Mouse (Mus musculus): Measurements from ENCODE around the gene Ttbk1. TPM values are rescaled to one million over a fixed set of nuclear protein-coding genes. Genes with fewer than 3 reads are reported as not detected.

Gene Ttbk1
- polyA plus RNA-seq, 1 experiment: 0.01 TPM

- Histone ChIP-seq H3K9me3 (ENCODE audit: control insufficient read depth, low read length) (no peaks in the 10 kb centered on the region), H3K4me3 (replicated peaks) (no peak overlapping the region), H3K4me1 (ENCODE audit: control insufficient read depth) (no peaks in the 10 kb centered on the region), H3K36me3 (ENCODE audit: control insufficient read depth) (no peaks in the 10 kb centered on the region), H3K27me3 (ENCODE audit: control insufficient read depth) (peaks cover 8% of the 10 kb centered on the region; the same call in 1 of the 2 replicates)
- TF ChIP-seq TAL1 (IDR thresholded peaks at IDR 0.05; ENCODE audit: low read length) (no peak), GATA1 (IDR thresholded peaks at IDR 0.05; ENCODE audit: low read length) (no peak)
Observed at GRCm38 (mm10) chr17:46436672-46437366, 50.7 kb downstream of the Ttbk1 start.

- Histone ChIP-seq H3K36me3 (ENCODE audit: control insufficient read depth) (no peaks in the 10 kb centered on the region), H3K4me1 (ENCODE audit: control insufficient read depth) (no peaks in the 10 kb centered on the region), H3K4me3 (replicated peaks) (no peak overlapping the region), H3K9me3 (ENCODE audit: control insufficient read depth, low read length) (no peaks in the 10 kb centered on the region), H3K27me3 (ENCODE audit: control insufficient read depth) (peaks cover 19% of the 10 kb centered on the region)
- TF ChIP-seq GATA1 (IDR thresholded peaks at IDR 0.05; ENCODE audit: low read length) (no peak), TAL1 (IDR thresholded peaks at IDR 0.05; ENCODE audit: low read length) (no peak)
Observed at GRCm38 (mm10) chr17:46433627-46434026, 53.8 kb downstream of the Ttbk1 start.

- no peaks in the 10 kb centered on the region for H3K4me1 ChIP-seq (ENCODE audit: control insufficient read depth)
- H3K9me3 ChIP-seq (ENCODE audit: control insufficient read depth, low read length): no peaks in the 10 kb centered on the region
- TF ChIP-seq GATA1 (IDR thresholded peaks at IDR 0.05; ENCODE audit: low read length) (no peak), TAL1 (IDR thresholded peaks at IDR 0.05; ENCODE audit: low read length) (no peak)
- no peaks in the 10 kb centered on the region for H3K36me3 ChIP-seq (ENCODE audit: control insufficient read depth)
- H3K27me3 ChIP-seq (ENCODE audit: control insufficient read depth): peaks cover 14% of the 10 kb centered on the region
- H3K4me3 ChIP-seq (replicated peaks): no peak within 1 kb of the TSS
Observed at GRCm38 (mm10) chr17:46428761-46429414, 58.6 kb downstream of the Ttbk1 start, which contains the start of gene Crip3. Crip3 (plus strand) TSS chr17:46428926.

- no peak overlapping the region for H3K4me3 ChIP-seq (replicated peaks)
- peaks cover 11% of the 10 kb centered on the region for H3K27me3 ChIP-seq (ENCODE audit: control insufficient read depth)
- no peaks in the 10 kb centered on the region for H3K36me3 ChIP-seq (ENCODE audit: control insufficient read depth)
- H3K4me1 ChIP-seq (ENCODE audit: control insufficient read depth): no peaks in the 10 kb centered on the region
- no peaks in the 10 kb centered on the region for H3K9me3 ChIP-seq (ENCODE audit: control insufficient read depth, low read length)
- TF ChIP-seq TAL1 (IDR thresholded peaks at IDR 0.05; ENCODE audit: low read length): no peak
- no peak for TF ChIP-seq GATA1 (IDR thresholded peaks at IDR 0.05; ENCODE audit: low read length)
Observed at GRCm38 (mm10) chr17:46426496-46426895, 61.0 kb downstream of the Ttbk1 start.

- H3K4me1 ChIP-seq (ENCODE audit: control insufficient read depth): no peaks in the 10 kb centered on the region
Observed at GRCm38 (mm10) chr17:46419717-46420116, 67.8 kb downstream of the Ttbk1 start.

GRCm38 (mm10) chr17:46418628-46419027, 68.8 kb downstream of the Ttbk1 start:
- Histone ChIP-seq H3K4me1 (ENCODE audit: control insufficient read depth) (no peaks in the 10 kb centered on the region), H3K36me3 (ENCODE audit: control insufficient read depth) (peaks cover 2% of the 10 kb centered on the region; the same call in 1 of the 2 replicates), H3K4me3 (replicated peaks) (no peak overlapping the region), H3K9me3 (ENCODE audit: control insufficient read depth, low read length) (no peaks in the 10 kb centered on the region), H3K27me3 (ENCODE audit: control insufficient read depth) (no peaks in the 10 kb centered on the region)
- TF ChIP-seq TAL1 (IDR thresholded peaks at IDR 0.05; ENCODE audit: low read length) (no peak), GATA1 (IDR thresholded peaks at IDR 0.05; ENCODE audit: low read length) (no peak)

More at GRCm38 (mm10) chr17:46419717-46420116, 67.8 kb downstream of the Ttbk1 start:
- no peaks in the 10 kb centered on the region for H3K36me3 ChIP-seq (ENCODE audit: control insufficient read depth)
- H3K9me3 ChIP-seq (ENCODE audit: control insufficient read depth, low read length): no peaks in the 10 kb centered on the region
- H3K27me3 ChIP-seq (ENCODE audit: control insufficient read depth): no peaks in the 10 kb centered on the region
- TF ChIP-seq GATA1 (IDR thresholded peaks at IDR 0.05; ENCODE audit: low read length): no peak
- TF ChIP-seq TAL1 (IDR thresholded peaks at IDR 0.05; ENCODE audit: low read length): no peak
- H3K4me3 ChIP-seq (replicated peaks): no peak overlapping the region

GRCm38 (mm10) chr17:46408478-46408877, 79.0 kb downstream of the Ttbk1 start:
- Histone ChIP-seq H3K27me3 (ENCODE audit: control insufficient read depth) (no peaks in the 10 kb centered on the region), H3K4me3 (replicated peaks) (no peak overlapping the region), H3K9me3 (ENCODE audit: control insufficient read depth, low read length) (no peaks in the 10 kb centered on the region), H3K4me1 (ENCODE audit: control insufficient read depth) (no peaks in the 10 kb centered on the region), H3K36me3 (ENCODE audit: control insufficient read depth) (peaks cover 30% of the 10 kb centered on the region)
- TF ChIP-seq GATA1 (IDR thresholded peaks at IDR 0.05; ENCODE audit: low read length): no peak
- no peak for TF ChIP-seq TAL1 (IDR thresholded peaks at IDR 0.05; ENCODE audit: low read length)

GRCm38 (mm10) chr17:46394631-46395030, 92.8 kb downstream of the Ttbk1 start:
- Histone ChIP-seq H3K4me3 (replicated peaks) (no peak overlapping the region), H3K36me3 (ENCODE audit: control insufficient read depth) (peaks cover 14% of the 10 kb centered on the region), H3K4me1 (ENCODE audit: control insufficient read depth) (no peaks in the 10 kb centered on the region), H3K27me3 (ENCODE audit: control insufficient read depth) (no peaks in the 10 kb centered on the region), H3K9me3 (ENCODE audit: control insufficient read depth, low read length) (no peaks in the 10 kb centered on the region)
- TF ChIP-seq GATA1 (IDR thresholded peaks at IDR 0.05; ENCODE audit: low read length) (no peak), TAL1 (IDR thresholded peaks at IDR 0.05; ENCODE audit: low read length) (no peak)

GRCm38 (mm10) chr17:46393012-46393411, 94.5 kb downstream of the Ttbk1 start:
- H3K9me3 ChIP-seq (ENCODE audit: control insufficient read depth, low read length): no peaks in the 10 kb centered on the region
- H3K4me3 ChIP-seq (replicated peaks): no peak overlapping the region
- TF ChIP-seq GATA1 (IDR thresholded peaks at IDR 0.05; ENCODE audit: low read length) (no peak), TAL1 (IDR thresholded peaks at IDR 0.05; ENCODE audit: low read length) (no peak)
- H3K4me1 ChIP-seq (ENCODE audit: control insufficient read depth): no peaks in the 10 kb centered on the region
- no peaks in the 10 kb centered on the region for H3K27me3 ChIP-seq (ENCODE audit: control insufficient read depth)
- peaks cover 7% of the 10 kb centered on the region for H3K36me3 ChIP-seq (ENCODE audit: control insufficient read depth)

Other genes with a start within 250 kb of the Ttbk1 start
- gene Polr1c, start 239.6 kb downstream of the Ttbk1 start, polyA plus RNA-seq (2012): 1.2 and 1.6 TPM in 2 replicates
- gene Yipf3, start 239.6 kb downstream of the Ttbk1 start, polyA plus RNA-seq (2012): 8.0 and 13.3 TPM in 2 replicates
- gene Lrrc73, start 234.1 kb downstream of the Ttbk1 start, polyA plus RNA-seq (2012): 0.15 and 0.27 TPM in 2 replicates
- 11.2 and 12.7 TPM in 2 replicates for gene Tjap1, start 204.6 kb downstream of the Ttbk1 start, polyA plus RNA-seq (2012)
- gene Dlk2, start 190.3 kb downstream of the Ttbk1 start, polyA plus RNA-seq (2012): not detected in 2 replicates
- 0.17 and 0.34 TPM in 2 replicates for gene Abcc10, start 159.3 kb downstream of the Ttbk1 start, polyA plus RNA-seq (2012)
- gene Zfp318, start 103.9 kb downstream of the Ttbk1 start, polyA plus RNA-seq (2012): 0.05 and 0.13 TPM in 2 replicates
- not detected in 2 replicates for gene Crip3, start 58.7 kb downstream of the Ttbk1 start, polyA plus RNA-seq (2012)
- gene Slc22a7, start 49.2 kb downstream of the Ttbk1 start, polyA plus RNA-seq (2012): not detected in 2 replicates
- gene Dnph1, start 9.0 kb upstream of the Ttbk1 start, polyA plus RNA-seq (2012): 1.5 and 1.9 TPM in 2 replicates
- 0.01 and 0.09 TPM in 2 replicates for gene Cul9, start 58.7 kb upstream of the Ttbk1 start, polyA plus RNA-seq (2012)
- 5.1 and 6.1 TPM in 2 replicates for gene Srf, start 68.5 kb upstream of the Ttbk1 start, polyA plus RNA-seq (2012)
- 0.03 and 0.04 TPM in 2 replicates for gene Ptk7, start 141.8 kb upstream of the Ttbk1 start, polyA plus RNA-seq (2012)
- 2.0 TPM in 2 replicates for gene Klc4, start 158.3 kb upstream of the Ttbk1 start, polyA plus RNA-seq (2012)
- gene Mrpl2, start 158.6 kb upstream of the Ttbk1 start, polyA plus RNA-seq (2012): 34.1 and 35.9 TPM in 2 replicates
- 1.3 and 2.3 TPM in 2 replicates for gene Cul7, start 162.7 kb upstream of the Ttbk1 start, polyA plus RNA-seq (2012)
- gene Rrp36, start 186.7 kb upstream of the Ttbk1 start, polyA plus RNA-seq (2012): 2.0 and 2.6 TPM in 2 replicates
- gene Mea1, start 191.1 kb upstream of the Ttbk1 start, polyA plus RNA-seq (2012): 13.0 and 13.9 TPM in 2 replicates
- 21.0 and 23.8 TPM in 2 replicates for gene Klhdc3, start 193.2 kb upstream of the Ttbk1 start, polyA plus RNA-seq (2012)
- 7.4 and 7.5 TPM in 2 replicates for gene Ppp2r5d, start 217.4 kb upstream of the Ttbk1 start, polyA plus RNA-seq (2012)
- gene Pex6, start 223.8 kb upstream of the Ttbk1 start, polyA plus RNA-seq (2012): 1.5 and 1.7 TPM in 2 replicates
- 0.05 TPM in 1 of 2 replicates, not detected in the other for gene Gnmt, start 241.5 kb upstream of the Ttbk1 start, polyA plus RNA-seq (2012)